Mouse (Mus musculus) right cerebral cortex, postnatal 25 days (tissue): ENCODE data around the gene C330007P06Rik.
"Not testable (repeated sequence)": the region's sequence is repeated elsewhere in the genome, so short reads cannot be mapped to it uniquely, and the experiment has no call there.

Experiments used
- DNase-seq: peaks from one replicate; pipeline ENCODE4 v3.0.0; 2022

C330007P06Rik gene

GRCm38 (mm10) chrX:36873765-36874164 lies at the start of gene C330007P06Rik, which contains the start of gene Ube2a:
TSS of gene C330007P06Rik (minus strand) at chrX:36874111.
TSS of gene Ube2a (plus strand) at chrX:36873900.
- no peak for DNase-seq

GRCm38 (mm10) chrX:36921346-36921745 lies 47.4 kb upstream of the C330007P06Rik start:
- no peak for DNase-seq

GRCm38 (mm10) chrX:36917749-36918148 lies 43.8 kb upstream of the C330007P06Rik start:
- no peak for DNase-seq

- DNase-seq: no peak
These were observed 37.4 kb upstream of the C330007P06Rik start for GRCm38 (mm10) chrX:36911343-36911742.

- no peak for DNase-seq
These were observed 32.6 kb upstream of the C330007P06Rik start for GRCm38 (mm10) chrX:36906539-36906938.

GRCm38 (mm10) chrX:36903115-36903768 lies 29.3 kb upstream of the C330007P06Rik start:
- peak; percentile 88 for DNase-seq

GRCm38 (mm10) chrX:36902321-36903114 lies 28.6 kb upstream of the C330007P06Rik start, which contains the start of gene Nkrf:
TSS of gene Nkrf (minus strand) at chrX:36902899.
- peak; percentile 52 for DNase-seq

- DNase-seq: no peak
These were observed 27.7 kb upstream of the C330007P06Rik start for GRCm38 (mm10) chrX:36901655-36902054.

- DNase-seq: not testable (repeated sequence)
These were observed 25.0 kb upstream of the C330007P06Rik start for GRCm38 (mm10) chrX:36898931-36899330.

GRCm38 (mm10) chrX:36884719-36885118 lies 10.8 kb upstream of the C330007P06Rik start:
- DNase-seq: no peak

- peak; percentile 18 for DNase-seq
These were observed 805 bp upstream of the C330007P06Rik start for GRCm38 (mm10) chrX:36874704-36875128.

- DNase-seq: peak; percentile 84
These were observed 326 bp upstream of the C330007P06Rik start for GRCm38 (mm10) chrX:36874178-36874696.

GRCm38 (mm10) chrX:36870372-36870771 lies 3.5 kb downstream of the C330007P06Rik start:
- no peak for DNase-seq

- no peak for DNase-seq
These were observed 9.1 kb downstream of the C330007P06Rik start for GRCm38 (mm10) chrX:36864609-36865328.

GRCm38 (mm10) chrX:36863766-36864608 lies 9.9 kb downstream of the C330007P06Rik start:
- peak; percentile 80 for DNase-seq

- DNase-seq: no peak
These were observed 21.3 kb downstream of the C330007P06Rik start for GRCm38 (mm10) chrX:36852631-36853030.

- no peak for DNase-seq
These were observed 26.8 kb downstream of the C330007P06Rik start for GRCm38 (mm10) chrX:36847152-36847551.

- DNase-seq: no peak
These were observed 30.4 kb downstream of the C330007P06Rik start for GRCm38 (mm10) chrX:36843346-36843990.

GRCm38 (mm10) chrX:36841698-36842097 lies 32.2 kb downstream of the C330007P06Rik start:
- DNase-seq: no peak

- DNase-seq: no peak
These were observed 34.5 kb downstream of the C330007P06Rik start for GRCm38 (mm10) chrX:36839391-36839790.

GRCm38 (mm10) chrX:36837069-36837676 lies 36.7 kb downstream of the C330007P06Rik start:
- no peak for DNase-seq
